Mouse (Mus musculus): Measurements from ENCODE around the gene Upk3b. TPM values are rescaled to one million over a fixed set of nuclear protein-coding genes. Genes with fewer than 3 reads are reported as not detected.
A peak's percentile ranks its signal among the peaks of the same experiment; 100 is the strongest.
"Not testable (repeated sequence)": the region's sequence is repeated elsewhere in the genome, so short reads cannot be mapped to it uniquely, and the experiment has no call there.

The Upk3b gene
- total and polyA plus RNA-seq, 2 experiments from 2014 or later: 21.1 to 40.6 TPM

DNA sequence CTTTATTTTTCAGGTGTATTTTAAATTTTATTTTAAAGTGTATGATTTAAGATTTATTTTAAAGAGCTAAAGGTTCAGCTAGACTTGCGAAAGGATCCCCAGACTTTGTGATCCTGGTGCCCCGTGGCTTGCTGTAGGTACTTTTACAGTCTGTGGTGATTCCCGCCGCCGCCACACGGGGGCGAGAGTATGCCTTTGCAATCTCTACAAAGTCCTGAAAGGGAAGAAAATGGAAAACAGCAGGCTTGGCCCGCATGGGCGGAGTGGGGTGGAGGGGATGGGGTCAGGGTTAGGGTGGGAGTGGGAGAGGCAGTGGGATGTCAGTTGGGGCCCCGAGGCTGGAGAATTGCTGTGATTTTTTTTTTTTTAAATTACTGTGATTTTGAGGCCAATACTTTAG is 7.7 kb downstream of the Upk3b start:
- ATAC-seq (ENCODE audit: insufficient read depth, low read depth): 0 out of 2 replicates have a peak, but pooled peaks have one; percentile 27
- TF ChIP-seq EP300 (IDR thresholded peaks at IDR 0.05; ENCODE audit: low read depth) (no peak), CTCF (IDR thresholded peaks at IDR 0.05; ENCODE audit: low read depth) (peak; percentile 78)
- H3K9ac ChIP-seq (replicated peaks; ENCODE audit: low read depth, low read length): no peak overlapping the region
- no peak overlapping the region for H3K4me3 ChIP-seq (ENCODE audit: low read depth, low read length)
- DNase-seq (ENCODE audit: low spot score): peak; percentile 53
- 4% methylated on average over 10 of the region's 10 CpGs for WGBS
- no peaks in the 10 kb centered on the region for H3K36me3 ChIP-seq (replicated peaks; ENCODE audit: control insufficient read depth, insufficient read depth, low read length)
- H3K27ac ChIP-seq (ENCODE audit: low read depth): no peak overlapping the region
- no peak overlapping the region for H3K4me2 ChIP-seq (ENCODE audit: low read depth, low read length)
- H3K4me1 ChIP-seq (ENCODE audit: control insufficient read depth, insufficient read depth): no peaks in the 10 kb centered on the region
- H3K9me3 ChIP-seq (replicated peaks; ENCODE audit: control insufficient read depth, low read length): no peaks in the 10 kb centered on the region
- H3K27me3 ChIP-seq (ENCODE audit: control insufficient read depth, insufficient read depth, low read length): no peaks in the 10 kb centered on the region

DNA sequence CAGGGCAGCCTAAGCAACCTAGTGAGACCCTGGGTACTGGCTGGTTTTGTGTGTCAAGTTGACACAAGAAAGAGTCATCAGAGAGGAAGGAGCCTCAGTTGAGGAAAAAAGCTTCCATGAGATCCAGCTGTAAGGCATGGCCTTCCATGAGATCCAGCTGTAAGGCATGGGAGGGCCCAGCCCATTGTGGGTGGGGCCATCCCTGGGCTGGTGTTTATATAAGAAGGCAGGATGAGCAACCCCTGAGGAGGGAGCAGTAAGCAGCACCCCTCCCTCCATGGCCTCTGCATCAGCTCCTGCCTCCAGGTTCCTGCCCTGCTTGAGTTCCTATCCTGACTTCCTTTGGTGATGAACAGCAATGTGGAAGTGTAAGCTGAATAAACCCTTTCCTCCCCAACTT is 10.2 kb downstream of the Upk3b start:
- not testable (repeated sequence) for H3K9ac ChIP-seq (replicated peaks; ENCODE audit: low read depth, low read length); DNase-seq (ENCODE audit: low spot score); H3K4me3 ChIP-seq (ENCODE audit: low read depth, low read length); H3K9me3 ChIP-seq (replicated peaks; ENCODE audit: control insufficient read depth, low read length); H3K4me2 ChIP-seq (ENCODE audit: low read depth, low read length); H3K36me3 ChIP-seq (replicated peaks; ENCODE audit: control insufficient read depth, insufficient read depth, low read length); ATAC-seq (ENCODE audit: insufficient read depth, low read depth); H3K4me1 ChIP-seq (ENCODE audit: control insufficient read depth, insufficient read depth); H3K27me3 ChIP-seq (ENCODE audit: control insufficient read depth, insufficient read depth, low read length); H3K27ac ChIP-seq (ENCODE audit: low read depth)

- TF ChIP-seq CTCF (IDR thresholded peaks at IDR 0.05; ENCODE audit: low read depth): no peak
- TF ChIP-seq EP300 (IDR thresholded peaks at IDR 0.05; ENCODE audit: low read depth): no peak
- Histone ChIP-seq H3K27me3 (ENCODE audit: control insufficient read depth, insufficient read depth, low read length) (no peaks in the 10 kb centered on the region), H3K27ac (ENCODE audit: low read depth) (no peak overlapping the region), H3K9me3 (replicated peaks; ENCODE audit: control insufficient read depth, low read length) (no peaks in the 10 kb centered on the region), H3K4me3 (ENCODE audit: low read depth, low read length) (no peak overlapping the region), H3K4me2 (ENCODE audit: low read depth, low read length) (no peak overlapping the region), H3K4me1 (ENCODE audit: control insufficient read depth, insufficient read depth) (peaks cover 7% of the 10 kb centered on the region; the same call in 1 of the 2 replicates), H3K9ac (replicated peaks; ENCODE audit: low read depth, low read length) (no peak overlapping the region), H3K36me3 (replicated peaks; ENCODE audit: control insufficient read depth, insufficient read depth, low read length) (no peaks in the 10 kb centered on the region)
- DNase-seq (ENCODE audit: low spot score): no peak
- 61% methylated on average over 6 of the region's 6 CpGs for WGBS
- no peak for ATAC-seq (ENCODE audit: insufficient read depth, low read depth)
Measured at GRCm38 (mm10) chr5:136049926-136050325, 11.6 kb downstream of the Upk3b start.

DNA sequence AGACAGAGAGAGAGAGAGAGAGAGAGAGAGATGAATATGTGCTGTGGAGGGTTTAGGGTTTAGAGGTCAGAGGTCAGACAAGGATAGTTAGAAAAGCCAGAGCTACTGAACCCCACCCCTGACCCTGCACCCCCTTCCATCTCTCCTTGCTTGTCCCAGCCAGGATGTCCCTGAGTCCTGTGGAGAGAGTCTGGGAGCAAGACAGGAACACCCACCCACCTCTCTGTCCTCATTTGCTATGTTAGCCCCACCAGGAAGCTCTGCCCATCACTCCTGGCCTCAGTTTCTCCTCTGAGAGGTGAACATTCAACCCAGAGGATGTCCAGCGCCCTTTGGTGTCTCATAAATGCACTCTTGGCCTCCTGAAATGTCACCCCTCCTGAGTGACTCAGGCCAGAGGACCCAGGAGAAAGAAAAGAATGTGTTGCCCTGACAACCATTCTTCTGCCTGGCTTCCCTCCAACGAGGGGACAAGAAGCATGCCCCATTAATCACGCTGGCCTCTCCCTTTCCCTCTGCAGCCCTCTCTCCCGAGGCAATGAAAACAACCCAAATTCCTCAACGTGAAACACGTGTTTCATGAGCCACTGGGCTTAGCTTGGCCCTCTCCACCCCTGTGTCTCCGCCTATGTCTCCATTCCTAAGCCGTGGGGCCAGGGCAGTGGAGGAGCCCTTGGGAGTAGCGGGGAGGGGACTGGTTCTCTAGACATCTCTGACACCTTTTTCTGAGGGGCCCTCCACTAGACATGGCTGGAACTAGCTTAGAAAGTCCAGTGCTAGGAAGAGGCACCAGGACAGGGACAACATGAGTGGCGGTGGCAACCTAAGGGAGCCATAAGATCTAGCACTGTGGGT is 13.2 kb downstream of the Upk3b start:
- Histone ChIP-seq H3K4me2 (ENCODE audit: low read depth, low read length) (no peak overlapping the region), H3K9ac (replicated peaks; ENCODE audit: low read depth, low read length) (no peak overlapping the region), H3K9me3 (replicated peaks; ENCODE audit: control insufficient read depth, low read length) (no peaks in the 10 kb centered on the region), H3K27me3 (ENCODE audit: control insufficient read depth, insufficient read depth, low read length) (no peaks in the 10 kb centered on the region), H3K27ac (ENCODE audit: low read depth) (peak overlapping the region; percentile 43; the same call in 1 of the 2 replicates), H3K36me3 (replicated peaks; ENCODE audit: control insufficient read depth, insufficient read depth, low read length) (no peaks in the 10 kb centered on the region), H3K4me3 (ENCODE audit: low read depth, low read length) (no peak overlapping the region), H3K4me1 (ENCODE audit: control insufficient read depth, insufficient read depth) (peaks cover 7% of the 10 kb centered on the region; the same call in 1 of the 2 replicates)
- ATAC-seq (ENCODE audit: insufficient read depth, low read depth) (peak; percentile 77), DNase-seq (ENCODE audit: low spot score) (peak; percentile 62)
- 16% methylated on average over 10 of the region's 10 CpGs for WGBS
- TF ChIP-seq CTCF (IDR thresholded peaks at IDR 0.05; ENCODE audit: low read depth) (no peak), EP300 (IDR thresholded peaks at IDR 0.05; ENCODE audit: low read depth) (no peak)

- DNase-seq (ENCODE audit: low spot score) (no peak), ATAC-seq (ENCODE audit: insufficient read depth, low read depth) (no peak)
- 78% methylated on average over 8 of the region's 8 CpGs for WGBS
- Histone ChIP-seq H3K4me2 (ENCODE audit: low read depth, low read length) (no peak overlapping the region), H3K9me3 (replicated peaks; ENCODE audit: control insufficient read depth, low read length) (no peaks in the 10 kb centered on the region), H3K4me1 (ENCODE audit: control insufficient read depth, insufficient read depth) (peaks cover 7% of the 10 kb centered on the region; the same call in 1 of the 2 replicates), H3K36me3 (replicated peaks; ENCODE audit: control insufficient read depth, insufficient read depth, low read length) (no peaks in the 10 kb centered on the region), H3K27me3 (ENCODE audit: control insufficient read depth, insufficient read depth, low read length) (peaks cover 3% of the 10 kb centered on the region; the same call in 1 of the 2 replicates), H3K27ac (ENCODE audit: low read depth) (no peak overlapping the region), H3K4me3 (ENCODE audit: low read depth, low read length) (no peak overlapping the region), H3K9ac (replicated peaks; ENCODE audit: low read depth, low read length) (no peak overlapping the region)
- no peak for TF ChIP-seq CTCF (IDR thresholded peaks at IDR 0.05; ENCODE audit: low read depth)
- no peak for TF ChIP-seq EP300 (IDR thresholded peaks at IDR 0.05; ENCODE audit: low read depth)
Measured at GRCm38 (mm10) chr5:136052861-136053655, 14.8 kb downstream of the Upk3b start.
